Comparison of ENCODE assay signal across 8 mouse cellular contexts in the genomic region with DNA sequence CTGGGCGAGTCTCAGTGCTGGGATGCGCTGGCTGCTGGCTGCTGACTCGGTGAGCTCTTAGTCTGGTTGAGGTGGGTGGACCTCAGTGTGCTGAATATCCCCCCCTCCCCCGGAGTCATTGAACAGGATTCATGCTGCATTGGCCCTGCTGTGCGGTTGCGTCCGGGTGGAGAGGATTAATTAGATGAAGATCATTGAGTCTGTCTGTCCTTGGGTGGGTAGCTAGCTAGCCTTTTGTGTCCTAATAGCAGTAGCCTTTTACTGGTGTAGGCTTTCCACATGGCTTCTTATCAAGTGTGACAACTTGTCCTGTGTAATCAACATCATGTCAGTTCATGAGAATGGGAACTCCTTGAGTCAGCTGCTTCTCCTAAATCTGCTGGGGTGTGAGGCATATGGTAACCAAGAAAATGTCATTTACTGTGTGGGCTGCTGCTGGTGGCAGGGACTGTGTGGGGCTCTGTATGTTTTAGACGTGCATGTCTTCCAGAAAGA. TPM values are rescaled to one million over a fixed set of nuclear protein-coding genes. Genes with fewer than 3 reads are reported as not detected.
DNase-seq lines count a peak whose midpoint lies in the region; ATAC-seq and TF ChIP-seq lines count a peak whose summit lies in the region.

No protein-coding gene starts in this region.

- H3K4me3 ChIP-seq in lung, embryonic 15.5 days = no peak overlapping the region
- no peak overlapping the region for H3K4me3 ChIP-seq in forebrain, postnatal 0 days (ENCODE audit: low read depth, low read length)
- no peak overlapping the region for H3K4me3 ChIP-seq in left cerebral cortex, adult 2 months
- H3K4me3 ChIP-seq in gastrocnemius, adult 2 months = no peak overlapping the region
- no peak overlapping the region for H3K4me3 ChIP-seq in stomach, postnatal 0 days (ENCODE audit: low read depth, low read length)

- TF ChIP-seq EP300 in stomach, postnatal 0 days (optimal IDR thresholded peaks at IDR 0.05) = no peak

- H3K27me3 ChIP-seq in lung, embryonic 15.5 days = no peaks in the 10 kb centered on the region
- no peaks in the 10 kb centered on the region for H3K27me3 ChIP-seq in forebrain, postnatal 0 days (ENCODE audit: insufficient read depth, low read length)
- H3K27me3 ChIP-seq in stomach, postnatal 0 days (ENCODE audit: control insufficient read depth, insufficient read depth, low read length) = no peaks in the 10 kb centered on the region

- H3K9me3 ChIP-seq in lung, embryonic 15.5 days = no peaks in the 10 kb centered on the region
- no peaks in the 10 kb centered on the region for H3K9me3 ChIP-seq in forebrain, postnatal 0 days (ENCODE audit: low read length)
- no peaks in the 10 kb centered on the region for H3K9me3 ChIP-seq in stomach, postnatal 0 days (ENCODE audit: control insufficient read depth, low read length)

- H3K27ac ChIP-seq in lung, embryonic 15.5 days = no peak overlapping the region
- peak overlapping the region; percentile 57; the same call in 1 of the 2 replicates for H3K27ac ChIP-seq in forebrain, postnatal 0 days (ENCODE audit: low read depth, low read length)
- peak overlapping the region; percentile 50 for H3K27ac ChIP-seq in left cerebral cortex, adult 2 months
- no peak overlapping the region for H3K27ac ChIP-seq in gastrocnemius, adult 2 months
- no peak overlapping the region for H3K27ac ChIP-seq in stomach, postnatal 0 days (replicated peaks)

- no peak for DNase-seq in lung, postnatal 10 days
- peak; percentile 58 for DNase-seq in forebrain, postnatal 0 days
- DNase-seq in left cerebral cortex, adult 2 months (ENCODE audit: extremely low spot score in 1 of 2, low spot score in 2 of 2) = peak; percentile 26 to 31
- peak; percentile 62 to 79 for DNase-seq in right cerebral cortex, postnatal 10 days (ENCODE audit: low spot score in 2 of 2)
- no peak for DNase-seq in spleen, adult 18-20 months
- no peak for DNase-seq in gastrocnemius, adult 2 months
- no peak for DNase-seq in stomach, postnatal 0 days (ENCODE audit: low spot score)

- H3K9ac ChIP-seq in lung, embryonic 15.5 days = no peak overlapping the region
- no peak overlapping the region for H3K9ac ChIP-seq in forebrain, postnatal 0 days
- no peak overlapping the region for H3K9ac ChIP-seq in stomach, postnatal 0 days (ENCODE audit: low read length)

- H3K4me1 ChIP-seq in lung, embryonic 15.5 days = no peaks in the 10 kb centered on the region
- H3K4me1 ChIP-seq in forebrain, postnatal 0 days (ENCODE audit: insufficient read depth) = peaks cover 6% of the 10 kb centered on the region
- H3K4me1 ChIP-seq in stomach, postnatal 0 days (replicated peaks; ENCODE audit: control insufficient read depth, insufficient read depth) = no peaks in the 10 kb centered on the region

- H3K36me3 ChIP-seq in lung, embryonic 15.5 days = peaks cover 17% of the 10 kb centered on the region
- H3K36me3 ChIP-seq in forebrain, postnatal 0 days (ENCODE audit: insufficient read depth) = peaks cover 10% of the 10 kb centered on the region
- peaks cover 7% of the 10 kb centered on the region for H3K36me3 ChIP-seq in stomach, postnatal 0 days (ENCODE audit: control insufficient read depth, insufficient read depth, low read length)

- no peak overlapping the region for H3K4me2 ChIP-seq in lung, embryonic 15.5 days
- no peak overlapping the region for H3K4me2 ChIP-seq in forebrain, postnatal 0 days (ENCODE audit: low read depth)
- H3K4me2 ChIP-seq in stomach, postnatal 0 days (replicated peaks; ENCODE audit: low read depth) = no peak overlapping the region

- WGBS in lung, embryonic 15.5 days = 80% methylated on average over 8 of the region's 8 CpGs
- WGBS in forebrain, postnatal 0 days = 26% methylated on average over 8 of the region's 8 CpGs
- 78% methylated on average over 8 of the region's 8 CpGs for WGBS in stomach, postnatal 0 days

- TF ChIP-seq CTCF in forebrain, postnatal 0 days (IDR thresholded peaks at IDR 0.05; ENCODE audit: low read depth) = no peak
- no peak for TF ChIP-seq CTCF in left cerebral cortex, adult 2 months (IDR thresholded peaks at IDR 0.05)
- no peak for TF ChIP-seq CTCF in gastrocnemius, adult 2 months (IDR thresholded peaks at IDR 0.05)
- no peak for TF ChIP-seq CTCF in stomach, postnatal 0 days (IDR thresholded peaks at IDR 0.05; ENCODE audit: low read depth)

- intact Hi-C loops in left cerebral cortex, adult 2 months (cut with DNase I) = loop anchor here (1.0 kb wide), 1 partner anchor 62 kb away; no protein-coding TSS in a partner anchor
- intact Hi-C loops in gastrocnemius, adult 2 months (cut with DNase I) = no loop called here

- ATAC-seq in lung, embryonic 15.5 days (ENCODE audit: borderline replicate concordance, extremely low read depth, low FRiP score, low TSS enrichment) = peak; percentile 35; the same call in 1 of the 2 replicates
- peak; percentile 95 for ATAC-seq in forebrain, postnatal 0 days
- ATAC-seq in stomach, postnatal 0 days (ENCODE audit: low FRiP score, low TSS enrichment) = no peak

RNA-seq across cellular contexts. Expression of a gene that starts 22.3 kb away (rescaled TPM):
- polyA plus RNA-seq in lung, embryonic 15.5 days (2015; fragmentation: Nextera tagmentation; extraction: Ambion mirVana) = 30.1 and 31.8 TPM in 2 replicates
- total RNA-seq in forebrain, postnatal 0 days (2014; rRNA removed) = 59.1 and 77.5 TPM in 2 replicates
- polyA plus RNA-seq in forebrain, postnatal 0 days (2015; fragmentation: Nextera tagmentation; extraction: Ambion mirVana) = 20.6 and 21.4 TPM in 2 replicates
- 10 to 100 TPM; 44.0 to 51.4 TPM for total RNA-seq in left cerebral cortex, adult 2 months (2021)
- total RNA-seq in gastrocnemius, adult 2 months (2021) = 10 to 100 TPM; 65.3 to 74.2 TPM
- polyA plus RNA-seq in stomach, postnatal 0 days (2015; fragmentation: Nextera tagmentation; extraction: Ambion mirVana) = 18.4 and 18.5 TPM in 2 replicates

RNA-seq across cellular contexts. Expression of a gene that starts 35.7 kb away (rescaled TPM):
- polyA plus RNA-seq in lung, embryonic 15.5 days (2015; fragmentation: Nextera tagmentation; extraction: Ambion mirVana) = 98.5 and 99.6 TPM in 2 replicates
- 292 and 341 TPM in 2 replicates for total RNA-seq in forebrain, postnatal 0 days (2014; rRNA removed)
- polyA plus RNA-seq in forebrain, postnatal 0 days (2015; fragmentation: Nextera tagmentation; extraction: Ambion mirVana) = 312 and 333 TPM in 2 replicates
- 100 to 1,000 TPM; 519 to 532 TPM for total RNA-seq in left cerebral cortex, adult 2 months (2021)
- 100 to 1,000 TPM; 127 to 137 TPM for total RNA-seq in gastrocnemius, adult 2 months (2021)
- 251 and 252 TPM in 2 replicates for polyA plus RNA-seq in stomach, postnatal 0 days (2015; fragmentation: Nextera tagmentation; extraction: Ambion mirVana)

RNA-seq across cellular contexts. Expression of a gene that starts 58.4 kb away (rescaled TPM):
- 16.9 and 17.8 TPM in 2 replicates for polyA plus RNA-seq in lung, embryonic 15.5 days (2015; fragmentation: Nextera tagmentation; extraction: Ambion mirVana)
- 26.9 and 27.3 TPM in 2 replicates for total RNA-seq in forebrain, postnatal 0 days (2014; rRNA removed)
- 38.4 and 44.9 TPM in 2 replicates for polyA plus RNA-seq in forebrain, postnatal 0 days (2015; fragmentation: Nextera tagmentation; extraction: Ambion mirVana)
- total RNA-seq in left cerebral cortex, adult 2 months (2021) = 1 to 10 TPM; 9.0 to 9.8 TPM
- total RNA-seq in gastrocnemius, adult 2 months (2021) = under 1 TPM; 0.45 to 0.89 TPM
- polyA plus RNA-seq in stomach, postnatal 0 days (2015; fragmentation: Nextera tagmentation; extraction: Ambion mirVana) = 21.6 and 21.8 TPM in 2 replicates

Comparison
In these comparisons a context has a peak if more than half of its experiments do, and no peak if none do; other contexts are left out.
1. H3K27ac ChIP-seq: peak in forebrain, postnatal 0 days (single experiment) and left cerebral cortex, adult 2 months (single experiment); none in lung, embryonic 15.5 days (single experiment), gastrocnemius, adult 2 months (single experiment) and stomach, postnatal 0 days (single experiment).
2. DNase-seq: peak in forebrain, postnatal 0 days (single experiment), left cerebral cortex, adult 2 months (2 of 2) and right cerebral cortex, postnatal 10 days (2 of 2); none in lung, postnatal 10 days (single experiment), spleen, adult 18-20 months (0 of 2), gastrocnemius, adult 2 months (single experiment) and stomach, postnatal 0 days (single experiment).
3. RNA of a gene that starts 58.4 kb away (total RNA-seq): 26.9 to 27.3 TPM in forebrain, postnatal 0 days and 9.0 to 9.8 TPM in left cerebral cortex, adult 2 months; 0.45 to 0.89 TPM in gastrocnemius, adult 2 months; every median in the first group is over 4 times any median in the second.